Mouse (Mus musculus) spleen, postnatal 4 days (tissue): ENCODE data around the gene Rtel1.

Source experiments
- DNase-seq, 2 experiments: peaks; one replicate each; pipeline ENCODE4 v3.0.0; 2022; ENCODE audit warnings: low spot score in 2 of 2

Rtel1 gene

DNA sequence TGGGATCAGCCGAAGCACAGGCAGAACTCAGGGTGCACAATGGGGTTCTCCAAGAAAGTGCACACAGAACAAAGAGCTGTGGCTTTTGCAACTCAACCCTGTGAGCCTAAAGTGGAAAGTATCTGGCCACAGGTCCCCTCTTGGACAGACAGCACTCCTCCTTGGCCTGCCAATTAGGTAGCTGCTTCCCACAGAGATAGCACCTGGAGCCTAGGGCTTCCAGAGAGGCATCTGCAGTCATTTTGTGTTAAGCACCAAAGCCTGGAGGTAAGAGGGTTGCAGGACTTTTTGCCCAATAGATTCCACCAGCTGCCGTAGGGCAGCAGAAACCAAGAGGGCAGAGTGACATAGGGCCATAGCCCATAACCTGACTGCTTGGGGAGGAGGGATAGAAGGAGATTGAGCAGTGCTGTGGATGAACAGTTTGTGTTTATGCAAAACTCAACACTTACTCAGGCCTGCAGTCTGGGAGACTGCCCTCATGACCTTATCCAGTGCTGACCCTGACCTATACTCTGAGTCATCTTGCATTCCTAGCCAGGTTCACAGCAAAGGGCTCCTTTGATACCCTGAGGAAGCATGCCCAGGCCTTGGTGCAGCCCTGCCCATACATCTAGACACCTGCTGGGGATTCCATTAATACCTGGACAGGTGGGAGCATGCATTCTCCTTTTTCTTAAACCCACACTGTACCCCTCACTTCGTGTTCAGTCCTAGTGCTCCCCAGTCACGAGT lies 70.8 kb downstream of the Rtel1 start:
- DNase-seq, result no peak

DNA sequence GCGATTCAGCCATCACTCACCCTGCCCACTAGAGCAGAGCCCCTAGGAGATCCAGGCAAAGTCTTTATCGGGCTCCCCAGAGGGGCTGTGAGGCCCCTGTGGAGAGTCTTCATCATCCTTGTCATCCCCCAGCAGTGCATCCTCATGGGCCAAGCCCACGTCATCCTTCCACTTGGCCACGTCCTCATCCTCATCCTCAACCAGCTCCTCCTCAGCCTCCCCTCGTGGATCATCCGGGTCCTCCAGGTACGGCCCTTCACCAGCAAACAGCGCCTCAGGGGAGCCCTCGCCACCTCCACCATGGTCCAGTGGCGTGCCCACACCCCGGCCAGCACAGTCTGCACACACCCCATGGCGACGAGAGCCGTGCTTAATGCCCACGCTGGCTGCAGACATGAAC lies 71.5 kb downstream of the Rtel1 start:
- DNase-seq, result peak in 1 of 2 experiments; percentile 58

DNA sequence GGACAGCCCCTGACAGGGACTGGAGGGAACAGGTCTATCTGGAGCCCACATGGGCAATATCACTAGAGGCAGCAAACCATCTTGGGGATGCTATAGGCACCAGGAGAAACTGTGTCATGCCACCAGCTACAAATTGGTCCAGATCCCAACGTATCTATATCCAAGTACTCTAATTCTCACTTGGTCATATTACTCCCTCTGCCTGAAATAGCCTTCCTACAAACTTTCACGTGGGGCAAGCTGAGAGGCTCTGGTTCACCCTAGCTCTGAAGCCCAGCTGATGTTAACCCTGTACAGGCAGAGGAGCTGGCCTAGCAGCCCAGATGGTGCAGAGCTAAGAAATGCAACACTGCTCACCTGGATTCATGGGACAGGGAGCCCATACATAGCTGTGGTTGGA lies 72.0 kb downstream of the Rtel1 start:
- DNase-seq, result no peak

DNA sequence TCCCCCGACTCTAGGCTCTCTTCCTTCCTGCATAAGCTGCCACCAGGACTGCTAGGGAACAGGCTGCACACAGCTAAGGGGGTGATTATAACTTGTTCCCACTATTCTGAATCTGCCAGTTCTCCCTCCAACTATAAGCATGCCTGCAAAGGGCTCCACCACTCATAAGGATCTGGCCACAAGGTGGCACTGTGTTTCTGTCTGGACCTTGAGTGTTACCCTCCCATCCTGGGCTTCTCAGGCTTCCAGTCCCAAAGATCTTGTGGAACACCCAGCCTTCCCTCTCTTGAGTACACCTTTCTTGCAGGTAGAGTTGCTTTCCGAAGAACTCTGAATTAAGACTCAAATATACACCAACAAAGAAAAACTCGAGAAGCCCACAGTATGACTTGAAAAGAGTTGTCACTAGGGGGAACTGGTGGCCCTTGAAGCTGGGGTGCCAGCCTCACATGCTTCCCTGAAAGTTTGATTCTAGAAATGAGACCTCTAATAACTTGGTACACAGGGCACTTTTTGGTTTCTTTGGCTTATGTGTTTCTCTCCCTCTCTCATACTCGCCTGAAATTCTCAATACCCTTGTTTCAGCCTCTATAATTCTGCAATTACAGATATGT lies 73.2 kb downstream of the Rtel1 start:
- peak; percentile 78 to 91 for DNase-seq

DNA sequence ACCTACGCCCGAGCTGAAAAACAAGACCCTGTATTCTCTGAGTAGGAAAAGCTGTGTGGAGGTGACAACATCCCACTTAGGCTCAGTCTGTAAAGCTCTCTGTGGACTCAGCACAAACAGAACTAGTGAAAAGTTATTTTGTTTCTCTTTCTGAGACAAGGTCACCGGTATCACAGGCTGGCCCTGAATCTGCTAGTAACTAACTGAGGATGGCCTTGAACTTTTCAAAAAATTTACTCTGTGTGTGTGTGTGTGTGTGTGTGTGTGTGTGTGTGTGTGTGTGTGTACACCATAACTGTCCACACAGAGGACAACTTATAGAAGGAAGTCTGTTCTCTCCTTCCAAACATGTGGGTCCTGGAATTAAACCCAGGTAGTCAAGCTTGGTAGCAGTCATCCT lies 74.5 kb downstream of the Rtel1 start:
- DNase-seq, result no peak

DNA sequence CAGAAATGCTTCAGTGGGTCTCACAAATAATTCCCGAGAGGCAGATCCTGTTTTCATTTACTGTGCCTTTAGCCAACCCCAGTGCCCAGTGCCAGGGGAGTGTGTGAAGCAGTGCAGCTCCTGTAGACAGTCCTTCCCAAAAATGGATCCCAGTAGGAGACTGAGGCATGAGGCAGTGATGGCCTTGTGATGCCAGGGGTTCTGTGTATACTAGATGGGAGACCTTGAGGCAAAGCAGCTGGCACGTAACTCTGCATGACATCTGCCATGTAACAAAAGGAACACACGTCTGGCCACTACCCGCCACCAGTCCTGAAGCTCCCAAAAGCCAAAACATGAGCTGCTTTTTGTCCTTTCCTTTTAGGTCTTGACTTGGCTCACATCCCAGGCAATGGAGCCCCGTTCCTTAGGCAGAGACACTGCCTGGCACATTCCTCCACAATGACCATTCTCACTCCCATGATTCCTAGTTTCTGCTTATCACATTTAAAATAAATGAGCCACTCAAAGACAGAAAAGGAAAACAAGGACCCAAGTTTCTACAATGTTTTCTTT lies 77.7 kb downstream of the Rtel1 start:
- DNase-seq, result no peak

DNA sequence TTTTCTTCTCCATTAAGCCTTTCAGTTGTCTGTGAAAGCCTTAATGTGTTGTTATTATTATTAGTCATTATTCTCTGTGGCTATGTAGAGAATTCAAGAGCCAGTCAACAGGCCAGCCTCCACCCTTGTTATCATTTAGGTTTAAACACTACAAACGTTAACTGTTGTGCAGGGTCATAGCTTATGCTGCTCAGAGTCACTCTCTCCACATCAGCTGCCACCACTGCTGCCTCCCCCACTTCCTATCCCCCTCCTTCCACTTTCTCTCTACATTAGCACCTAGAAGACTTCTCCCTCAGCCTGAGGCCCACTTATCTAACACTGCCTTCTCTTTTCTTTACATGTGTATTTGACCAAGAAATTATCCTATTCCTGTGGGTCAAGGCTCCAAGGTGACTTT lies 82.0 kb downstream of the Rtel1 start:
- no peak for DNase-seq

DNA sequence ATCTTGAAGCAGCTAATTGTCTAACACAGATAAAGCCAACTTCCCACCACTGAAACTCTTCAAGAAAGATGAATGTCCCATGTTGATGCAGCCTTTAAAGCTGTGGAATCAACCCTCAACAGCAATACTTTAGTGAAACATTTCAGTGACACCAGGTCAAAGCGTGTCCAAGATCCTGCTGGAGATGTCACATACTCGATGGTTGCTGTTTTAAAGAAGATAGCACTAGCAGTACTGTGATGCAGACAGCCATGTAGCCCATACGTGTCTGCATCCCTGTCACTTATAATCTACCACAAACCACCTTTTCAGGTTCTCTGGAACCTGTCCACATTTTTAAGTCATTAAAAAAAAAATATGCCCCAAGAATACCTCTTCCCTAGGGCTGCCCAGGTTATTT lies 84.2 kb downstream of the Rtel1 start:
- no peak for DNase-seq
